Mouse (Mus musculus) neural tube, embryonic 13.5 days (tissue): ENCODE data around the gene Ppp1r1b. TPM values are rescaled to one million over a fixed set of nuclear protein-coding genes. Genes with fewer than 3 reads are reported as not detected.

Experiments
- ATAC-seq: fragments of 200-750 bp; cut with Nextera tagmentation; 2 replicates; pipeline ENCODE4 v1.8.0; 2017; ENCODE audit warnings: low read depth, mild to moderate bottlenecking, moderate TSS enrichment, moderate library complexity
- H3K27ac ChIP-seq: fragments of 300-500 bp; sonication (generic); replicated peaks from 2 replicates; pipeline ENCODE4 v1.5.1; 2015; ENCODE audit warnings: moderate library complexity, mild to moderate bottlenecking, inconsistent platforms
- H3K27me3 ChIP-seq: fragments of 300-500 bp; sonication (generic); 2 replicates; pipeline ENCODE4 v1.6.1; 2015; ENCODE audit warnings: mild to moderate bottlenecking, inconsistent platforms
- H3K36me3 ChIP-seq: fragments of 300-500 bp; sonication (generic); 2 replicates; pipeline ENCODE4 v1.6.1; 2015; ENCODE audit warnings: mild to moderate bottlenecking, inconsistent platforms
- H3K4me1 ChIP-seq: fragments of 300-500 bp; sonication (generic); replicated peaks from 2 replicates; pipeline ENCODE4 v1.6.1; 2015; ENCODE audit warnings: inconsistent platforms
- H3K4me2 ChIP-seq: fragments of 300-500 bp; sonication (generic); 2 replicates; pipeline ENCODE4 v1.6.1; 2015; ENCODE audit warnings: inconsistent platforms, mild to moderate bottlenecking, moderate library complexity
- H3K4me3 ChIP-seq: fragments of 300-500 bp; sonication (generic); 2 replicates; pipeline ENCODE4 v1.5.1; 2015; ENCODE audit warnings: mild to moderate bottlenecking, inconsistent platforms
- H3K9ac ChIP-seq: fragments of 300-500 bp; sonication (generic); 2 replicates; pipeline ENCODE4 v1.6.1; 2015; ENCODE audit warnings: moderate library complexity, mild to moderate bottlenecking, inconsistent platforms
- H3K9me3 ChIP-seq: fragments of 300-500 bp; sonication (generic); 2 replicates; pipeline ENCODE4 v1.6.1; 2016; ENCODE audit warnings: inconsistent platforms
- WGBS: fragments of 180-500 bp; shearing (Covaris S2); methylation state at CpG from one replicate; pipeline ENCODE4 v1.1.7; 2015; 5-methylcytosine and 5-hydroxymethylcytosine counted together
- polyA plus RNA-seq: library from polyadenylated mRNA; unstranded; fragments of >200 nt; fragmentation: Nextera tagmentation; extraction: Ambion mirVana; gene quantifications from 2 replicates; pipeline ENCODE4 v1.2.1, GENCODE M21; 2015

Gene Ppp1r1b
- polyA plus RNA-seq, 1 experiment from 2014 or later: 2.1 TPM

GRCm38 (mm10) chr11:98394301-98394700, 46.1 kb downstream of the Ppp1r1b start:
- H3K4me2 ChIP-seq: no peak overlapping the region
- H3K27me3 ChIP-seq: peaks cover 33% of the 10 kb centered on the region
- H3K4me1 ChIP-seq: peaks cover 20% of the 10 kb centered on the region
- no peak overlapping the region for H3K4me3 ChIP-seq
- H3K9me3 ChIP-seq: no peaks in the 10 kb centered on the region
- no peaks in the 10 kb centered on the region; the same call in 1 of the 2 replicates for H3K36me3 ChIP-seq
- H3K27ac ChIP-seq: no peak overlapping the region
- no peak overlapping the region for H3K9ac ChIP-seq
- ATAC-seq: no peak
- 62% methylated on average over 6 of the region's 6 CpGs for WGBS

GRCm38 (mm10) chr11:98395041-98395440, 46.8 kb downstream of the Ppp1r1b start:
- WGBS: 76% methylated on average over 4 of the region's 4 CpGs
- no peaks in the 10 kb centered on the region for H3K9me3 ChIP-seq
- peaks cover 27% of the 10 kb centered on the region for H3K4me1 ChIP-seq
- H3K4me3 ChIP-seq: no peak overlapping the region
- no peaks in the 10 kb centered on the region; the same call in 1 of the 2 replicates for H3K36me3 ChIP-seq
- no peak overlapping the region for H3K27ac ChIP-seq
- ATAC-seq: no peak
- H3K27me3 ChIP-seq: peaks cover 26% of the 10 kb centered on the region
- H3K4me2 ChIP-seq: no peak overlapping the region
- no peak overlapping the region for H3K9ac ChIP-seq

- ATAC-seq: no peak
- Histone ChIP-seq H3K9me3 (no peaks in the 10 kb centered on the region), H3K27ac (no peak overlapping the region), H3K9ac (no peak overlapping the region), H3K27me3 (peaks cover 4% of the 10 kb centered on the region; the same call in 1 of the 2 replicates), H3K4me2 (no peak overlapping the region), H3K36me3 (no peaks in the 10 kb centered on the region; the same call in 1 of the 2 replicates), H3K4me3 (no peak overlapping the region), H3K4me1 (peaks cover 35% of the 10 kb centered on the region)
- WGBS: 89% methylated on average over 7 of the region's 7 CpGs
Observed at GRCm38 (mm10) chr11:98397946-98398345, 49.7 kb downstream of the Ppp1r1b start.

GRCm38 (mm10) chr11:98400161-98400726, 52.0 kb downstream of the Ppp1r1b start, which contains the start of gene Pgap3:
TSS of gene Pgap3 (minus strand) at chr11:98400490.
- Histone ChIP-seq H3K27ac (peak within 1 kb of the TSS; percentile 98), H3K36me3 (no peaks in the 10 kb centered on the region; the same call in 1 of the 2 replicates), H3K27me3 (peaks cover 14% of the 10 kb centered on the region), H3K4me2 (peak within 1 kb of the TSS; percentile 74), H3K4me3 (peak within 1 kb of the TSS; percentile 63), H3K4me1 (peaks cover 17% of the 10 kb centered on the region), H3K9me3 (no peaks in the 10 kb centered on the region), H3K9ac (peak within 1 kb of the TSS; percentile 80)
- WGBS: under 1% methylated on average over 40 of the region's 40 CpGs
- peak; percentile 94 for ATAC-seq

- 61% methylated on average over 3 of the region's 3 CpGs for WGBS
Observed at GRCm38 (mm10) chr11:98400816-98401215, 52.6 kb downstream of the Ppp1r1b start.

GRCm38 (mm10) chr11:98406621-98407020, 58.4 kb downstream of the Ppp1r1b start:
- H3K9me3 ChIP-seq: no peaks in the 10 kb centered on the region
- peaks cover 36% of the 10 kb centered on the region for H3K27me3 ChIP-seq
- H3K36me3 ChIP-seq: no peaks in the 10 kb centered on the region
- H3K4me3 ChIP-seq: no peak overlapping the region
- H3K4me2 ChIP-seq: no peak overlapping the region
- H3K9ac ChIP-seq: no peak overlapping the region
- H3K4me1 ChIP-seq: peaks cover 12% of the 10 kb centered on the region
- H3K27ac ChIP-seq: no peak overlapping the region
- 74% methylated on average over 6 of the region's 6 CpGs for WGBS
- ATAC-seq: no peak

More at GRCm38 (mm10) chr11:98400816-98401215, 52.6 kb downstream of the Ppp1r1b start:
- Histone ChIP-seq H3K4me3 (peak overlapping the region; percentile 63), H3K9me3 (no peaks in the 10 kb centered on the region), H3K27me3 (peaks cover 14% of the 10 kb centered on the region), H3K27ac (peak overlapping the region; percentile 98; the same call in 1 of the 2 replicates), H3K36me3 (no peaks in the 10 kb centered on the region; the same call in 1 of the 2 replicates), H3K4me1 (peaks cover 16% of the 10 kb centered on the region), H3K9ac (peak overlapping the region; percentile 80), H3K4me2 (peak overlapping the region; percentile 74)
- ATAC-seq: 0 out of 2 replicates have a peak, but pooled peaks have one; percentile 9

Other genes with a start within 250 kb of the Ppp1r1b start
- gene Fbxl20, start 198.0 kb upstream of the Ppp1r1b start, polyA plus RNA-seq: 28.2 and 28.5 TPM in 2 replicates
- gene Med1, start 155.1 kb upstream of the Ppp1r1b start, polyA plus RNA-seq: 60.1 and 66.1 TPM in 2 replicates
- gene Cdk12, start 145.3 kb upstream of the Ppp1r1b start, polyA plus RNA-seq: 9.4 and 9.6 TPM in 2 replicates
- 26.4 and 27.0 TPM in 2 replicates for gene Neurod2, start 18.8 kb upstream of the Ppp1r1b start, polyA plus RNA-seq
- 39.7 and 41.1 TPM in 2 replicates for gene Stard3, start 10.0 kb downstream of the Ppp1r1b start, polyA plus RNA-seq
- gene Tcap, start 35.4 kb downstream of the Ppp1r1b start, polyA plus RNA-seq: 0.42 and 2.1 TPM in 2 replicates
- 0.73 and 0.79 TPM in 2 replicates for gene Pnmt, start 38.0 kb downstream of the Ppp1r1b start, polyA plus RNA-seq
- gene Pgap3, start 52.1 kb downstream of the Ppp1r1b start, polyA plus RNA-seq: 7.4 and 8.7 TPM in 2 replicates
- 10.4 and 10.9 TPM in 2 replicates for gene Erbb2, start 64.1 kb downstream of the Ppp1r1b start, polyA plus RNA-seq
- gene Mien1, start 90.6 kb downstream of the Ppp1r1b start, polyA plus RNA-seq: 239 and 265 TPM in 2 replicates
- gene Grb7, start 98.0 kb downstream of the Ppp1r1b start, polyA plus RNA-seq: 0.47 and 0.80 TPM in 2 replicates
- gene Ikzf3, start 197.6 kb downstream of the Ppp1r1b start, polyA plus RNA-seq: 0.31 TPM in 1 of 2 replicates, not detected in the other
- gene Zpbp2, start 202.7 kb downstream of the Ppp1r1b start, polyA plus RNA-seq: 0.23 TPM in 1 of 2 replicates, not detected in the other
- gene Ormdl3, start 239.0 kb downstream of the Ppp1r1b start, polyA plus RNA-seq: 78.0 and 81.0 TPM in 2 replicates
- gene Lrrc3c, start 249.9 kb downstream of the Ppp1r1b start, polyA plus RNA-seq: not detected in 2 replicates